Mouse (Mus musculus): ENCODE data around the gene Heg1. TPM values are rescaled to one million over a fixed set of nuclear protein-coding genes. Genes with fewer than 3 reads are reported as not detected.
A peak's percentile ranks its signal among the peaks of the same experiment; 100 is the strongest.

Gene Heg1
- polyA plus RNA-seq (2012; ENCODE audit: insufficient read depth, insufficient read length, missing spikeins): 23.0 and 34.7 TPM in 2 replicates

GRCm38 (mm10) chr16:33684162-33684702 is at the start of gene Heg1:
Gene Heg1, plus strand, starts transcription at chr16:33684370.
- Histone ChIP-seq H3K27ac (replicated peaks; ENCODE audit: low read depth, low read length) (peak within 1 kb of the TSS; percentile 100), H3K4me1 (ENCODE audit: control insufficient read depth, insufficient read depth, insufficient read length, low read length) (peaks cover 44% of the 10 kb centered on the region), H3K4me3 (ENCODE audit: insufficient read depth, low read depth, low read length) (peak within 1 kb of the TSS; percentile 100)

GRCm38 (mm10) chr16:33635836-33636595 is 48.2 kb upstream of the Heg1 start:
- no peak overlapping the region for H3K27ac ChIP-seq (replicated peaks; ENCODE audit: low read depth, low read length)

GRCm38 (mm10) chr16:33641779-33642178 is 42.4 kb upstream of the Heg1 start:
- Histone ChIP-seq H3K27ac (replicated peaks; ENCODE audit: low read depth, low read length) (no peak overlapping the region), H3K4me3 (ENCODE audit: insufficient read depth, low read depth, low read length) (no peak overlapping the region)

More at GRCm38 (mm10) chr16:33635836-33636595, 48.2 kb upstream of the Heg1 start:
- Histone ChIP-seq H3K4me3 (ENCODE audit: insufficient read depth, low read depth, low read length) (no peak overlapping the region), H3K4me1 (ENCODE audit: control insufficient read depth, insufficient read depth, insufficient read length, low read length) (no peaks in the 10 kb centered on the region)

DNA sequence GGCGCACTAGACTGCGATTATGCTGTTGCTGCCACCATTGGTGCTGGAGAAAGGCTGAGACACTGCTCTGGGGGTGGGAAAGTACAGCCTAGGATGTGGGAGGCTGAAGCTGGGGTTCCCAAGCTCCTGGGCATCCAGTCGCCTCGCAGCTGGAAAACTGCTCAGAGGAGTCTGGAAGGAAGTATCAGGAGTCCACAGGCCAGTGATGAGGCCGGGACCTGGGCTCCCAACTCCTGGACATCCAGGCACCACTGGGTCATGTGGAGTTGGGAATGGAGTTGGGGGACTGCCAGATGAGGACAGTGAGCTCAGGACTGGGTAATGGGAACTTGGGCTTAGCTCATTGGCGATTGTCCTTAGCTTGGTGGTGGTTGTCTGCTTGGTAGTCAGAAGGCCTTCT is 31.1 kb upstream of the Heg1 start:
- H3K4me3 ChIP-seq (ENCODE audit: insufficient read depth, low read depth, low read length): no peak overlapping the region
- no peak overlapping the region for H3K27ac ChIP-seq (replicated peaks; ENCODE audit: low read depth, low read length)
- H3K4me1 ChIP-seq (ENCODE audit: control insufficient read depth, insufficient read depth, insufficient read length, low read length): no peaks in the 10 kb centered on the region

More at GRCm38 (mm10) chr16:33641779-33642178, 42.4 kb upstream of the Heg1 start:
- H3K4me1 ChIP-seq (ENCODE audit: control insufficient read depth, insufficient read depth, insufficient read length, low read length): peaks cover 5% of the 10 kb centered on the region; the same call in 1 of the 2 replicates

DNA sequence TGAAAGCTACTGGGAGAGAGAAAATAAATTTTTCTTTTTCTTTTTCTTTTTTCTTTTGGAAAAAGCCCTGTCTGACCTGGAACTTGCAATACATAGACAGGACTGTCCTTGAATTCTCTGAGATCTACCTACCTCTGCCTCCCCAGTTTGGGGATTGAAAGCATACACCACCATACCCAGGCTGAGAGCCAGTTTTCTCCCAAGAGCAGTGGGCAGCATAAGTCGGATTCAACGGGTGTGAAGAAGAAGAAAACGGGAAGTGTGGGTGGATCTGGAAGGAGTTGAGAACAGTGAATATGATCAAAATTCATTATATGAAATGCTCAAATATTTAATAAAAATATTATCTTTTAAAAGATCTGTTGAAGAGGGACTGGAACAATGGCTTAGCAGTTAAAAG is 28.7 kb upstream of the Heg1 start:
- no peak overlapping the region for H3K4me3 ChIP-seq (ENCODE audit: insufficient read depth, low read depth, low read length)
- H3K27ac ChIP-seq (replicated peaks; ENCODE audit: low read depth, low read length): no peak overlapping the region
- H3K4me1 ChIP-seq (ENCODE audit: control insufficient read depth, insufficient read depth, insufficient read length, low read length): no peaks in the 10 kb centered on the region; the same call in 1 of the 2 replicates

- Histone ChIP-seq H3K27ac (replicated peaks; ENCODE audit: low read depth, low read length) (no peak overlapping the region), H3K4me1 (ENCODE audit: control insufficient read depth, insufficient read depth, insufficient read length, low read length) (no peaks in the 10 kb centered on the region; the same call in 1 of the 2 replicates), H3K4me3 (ENCODE audit: insufficient read depth, low read depth, low read length) (no peak overlapping the region)
Measured at GRCm38 (mm10) chr16:33657191-33657590, 27.0 kb upstream of the Heg1 start.

DNA sequence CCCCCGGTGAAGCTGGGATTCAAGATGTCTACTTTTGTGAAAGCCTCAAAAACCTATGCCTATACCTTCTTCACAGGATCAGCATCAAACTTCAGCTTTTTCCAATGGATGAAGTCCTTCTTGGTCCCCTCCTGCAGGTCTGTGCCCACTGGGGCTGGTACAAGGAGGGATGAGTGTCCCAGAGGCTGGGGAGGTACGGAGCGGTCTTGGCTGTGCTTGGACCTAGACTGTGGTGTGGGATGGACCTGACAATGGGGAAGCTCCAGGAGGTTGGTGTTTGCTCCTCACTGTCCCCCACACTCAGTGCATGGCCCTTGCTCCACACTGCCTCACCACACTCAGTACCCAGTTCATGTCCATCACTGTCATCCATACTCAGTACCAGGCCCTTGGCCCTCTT is 26.0 kb upstream of the Heg1 start:
- Histone ChIP-seq H3K4me3 (ENCODE audit: insufficient read depth, low read depth, low read length) (no peak overlapping the region), H3K27ac (replicated peaks; ENCODE audit: low read depth, low read length) (no peak overlapping the region), H3K4me1 (ENCODE audit: control insufficient read depth, insufficient read depth, insufficient read length, low read length) (no peaks in the 10 kb centered on the region; the same call in 1 of the 2 replicates)

GRCm38 (mm10) chr16:33659521-33659920 is 24.6 kb upstream of the Heg1 start:
- Histone ChIP-seq H3K4me1 (ENCODE audit: control insufficient read depth, insufficient read depth, insufficient read length, low read length) (no peaks in the 10 kb centered on the region; the same call in 1 of the 2 replicates), H3K27ac (replicated peaks; ENCODE audit: low read depth, low read length) (peak overlapping the region; percentile 42; the same call in 1 of the 2 replicates), H3K4me3 (ENCODE audit: insufficient read depth, low read depth, low read length) (no peak overlapping the region)

DNA sequence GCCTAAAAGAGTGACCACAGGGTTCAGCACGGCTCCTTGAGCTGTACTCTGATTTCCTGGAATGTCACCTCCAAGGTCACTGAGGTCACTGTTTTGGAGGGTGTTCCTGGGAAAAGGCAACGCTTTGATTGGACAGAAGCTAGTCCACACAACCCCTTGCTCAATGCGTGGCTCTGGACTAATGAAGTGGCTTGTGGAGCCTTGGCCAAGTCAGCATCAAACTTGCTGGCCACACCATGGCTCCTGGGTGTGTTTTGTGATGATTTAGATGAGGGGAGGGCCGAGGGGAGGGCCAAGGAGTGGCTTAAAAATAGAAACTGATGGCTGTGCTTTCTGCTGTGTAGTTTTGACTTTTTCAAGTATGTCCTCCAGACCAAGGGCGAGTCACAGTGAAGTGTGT is 24.0 kb upstream of the Heg1 start:
- Histone ChIP-seq H3K4me1 (ENCODE audit: control insufficient read depth, insufficient read depth, insufficient read length, low read length) (no peaks in the 10 kb centered on the region; the same call in 1 of the 2 replicates), H3K4me3 (ENCODE audit: insufficient read depth, low read depth, low read length) (no peak overlapping the region), H3K27ac (replicated peaks; ENCODE audit: low read depth, low read length) (peak overlapping the region; percentile 55; the same call in 1 of the 2 replicates)

GRCm38 (mm10) chr16:33662841-33663240 is 21.3 kb upstream of the Heg1 start:
- Histone ChIP-seq H3K4me3 (ENCODE audit: insufficient read depth, low read depth, low read length) (no peak overlapping the region), H3K27ac (replicated peaks; ENCODE audit: low read depth, low read length) (no peak overlapping the region), H3K4me1 (ENCODE audit: control insufficient read depth, insufficient read depth, insufficient read length, low read length) (no peaks in the 10 kb centered on the region; the same call in 1 of the 2 replicates)

DNA sequence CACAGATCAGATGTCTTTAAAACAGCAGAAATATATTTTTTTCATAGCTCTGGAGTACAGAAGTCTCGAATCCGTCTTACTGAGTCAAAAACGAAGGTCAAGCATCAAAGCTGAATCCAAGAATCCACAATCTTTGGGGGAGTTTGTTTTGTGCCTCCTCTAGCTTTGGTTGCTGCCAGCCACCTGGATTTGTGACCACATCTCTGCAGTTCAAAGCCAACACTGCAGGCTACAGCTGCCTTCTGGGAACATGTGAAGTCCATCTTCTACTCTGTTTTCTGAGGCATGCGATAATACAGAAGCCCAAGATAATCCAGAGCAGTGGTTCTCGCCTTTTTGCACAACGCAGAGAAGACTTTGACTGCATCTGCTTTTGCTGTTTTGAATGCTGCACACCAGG is 17.9 kb upstream of the Heg1 start:
- no peak overlapping the region for H3K4me3 ChIP-seq (ENCODE audit: insufficient read depth, low read depth, low read length)
- no peak overlapping the region for H3K27ac ChIP-seq (replicated peaks; ENCODE audit: low read depth, low read length)
- H3K4me1 ChIP-seq (ENCODE audit: control insufficient read depth, insufficient read depth, insufficient read length, low read length): no peaks in the 10 kb centered on the region; the same call in 1 of the 2 replicates

DNA sequence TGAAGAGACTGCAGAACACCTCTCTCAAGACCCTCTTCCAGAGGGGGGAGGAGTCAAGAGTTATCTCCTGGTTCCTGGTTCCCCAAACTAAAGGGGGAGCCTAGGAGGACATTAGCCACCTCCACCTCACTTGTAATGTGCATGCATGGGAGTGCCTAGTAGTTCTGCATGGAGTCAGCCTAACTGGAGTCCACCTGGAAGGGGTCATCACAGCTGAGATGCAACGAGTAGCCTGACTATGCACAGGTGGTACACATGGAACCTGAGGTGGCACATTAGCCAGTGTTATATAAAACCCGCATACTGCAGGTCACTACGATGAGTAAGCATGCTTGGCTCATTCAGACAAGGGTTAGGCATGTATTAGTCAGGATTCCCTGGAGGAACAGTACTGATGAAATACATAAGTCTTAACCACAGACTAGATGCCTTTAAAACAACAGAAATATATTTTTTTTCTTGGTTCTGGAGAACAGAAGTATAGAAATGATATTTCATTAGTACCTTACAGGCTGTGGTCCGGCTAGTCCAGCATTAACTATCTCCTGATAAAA is 17.1 kb upstream of the Heg1 start:
- H3K4me1 ChIP-seq (ENCODE audit: control insufficient read depth, insufficient read depth, insufficient read length, low read length): no peaks in the 10 kb centered on the region; the same call in 1 of the 2 replicates
- H3K27ac ChIP-seq (replicated peaks; ENCODE audit: low read depth, low read length): no peak overlapping the region
- H3K4me3 ChIP-seq (ENCODE audit: insufficient read depth, low read depth, low read length): no peak overlapping the region

DNA sequence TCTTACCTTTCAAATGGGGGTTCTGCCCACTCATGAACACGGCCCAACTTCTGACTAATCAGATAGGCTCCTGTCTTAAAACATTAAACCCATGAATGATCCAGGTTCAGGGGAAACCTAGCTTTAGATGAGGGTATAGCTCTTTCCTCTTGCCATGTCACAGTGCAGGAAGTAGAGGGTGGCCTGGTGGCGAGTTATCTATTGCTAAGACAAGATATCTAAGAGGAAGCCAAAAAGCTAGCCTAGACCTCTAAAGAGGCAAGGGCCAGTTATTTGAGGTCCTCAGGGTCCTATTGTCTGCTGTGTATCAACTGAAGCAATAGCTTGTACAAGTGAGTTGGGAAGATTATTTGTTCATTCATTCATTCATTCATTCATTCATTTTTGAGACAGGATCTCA is 15.7 kb upstream of the Heg1 start:
- Histone ChIP-seq H3K4me3 (ENCODE audit: insufficient read depth, low read depth, low read length) (no peak overlapping the region), H3K4me1 (ENCODE audit: control insufficient read depth, insufficient read depth, insufficient read length, low read length) (no peaks in the 10 kb centered on the region; the same call in 1 of the 2 replicates), H3K27ac (replicated peaks; ENCODE audit: low read depth, low read length) (no peak overlapping the region)

DNA sequence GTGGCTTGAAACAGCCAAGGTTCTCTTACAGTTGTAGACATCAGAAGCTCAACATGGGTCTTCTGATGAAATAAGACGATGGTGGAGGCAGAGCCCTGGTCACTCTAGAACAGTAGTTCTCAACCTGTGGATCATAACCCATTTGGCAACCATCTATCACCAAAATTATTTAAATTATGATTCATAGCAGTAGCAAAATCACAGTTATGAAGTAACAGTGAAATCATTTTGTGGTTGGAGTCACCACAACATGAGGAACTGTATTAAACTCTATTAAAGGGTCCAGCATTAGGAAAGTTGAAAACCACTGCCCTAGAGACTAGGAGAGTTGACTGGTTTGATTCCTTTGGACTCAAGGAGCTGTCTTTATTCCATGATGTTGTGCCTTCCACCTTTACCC is 15.1 kb upstream of the Heg1 start:
- Histone ChIP-seq H3K4me3 (ENCODE audit: insufficient read depth, low read depth, low read length) (no peak overlapping the region), H3K4me1 (ENCODE audit: control insufficient read depth, insufficient read depth, insufficient read length, low read length) (no peaks in the 10 kb centered on the region; the same call in 1 of the 2 replicates), H3K27ac (replicated peaks; ENCODE audit: low read depth, low read length) (no peak overlapping the region)

GRCm38 (mm10) chr16:33670340-33670739 is 13.8 kb upstream of the Heg1 start:
- H3K4me3 ChIP-seq (ENCODE audit: insufficient read depth, low read depth, low read length): no peak overlapping the region
- H3K4me1 ChIP-seq (ENCODE audit: control insufficient read depth, insufficient read depth, insufficient read length, low read length): peaks cover 4% of the 10 kb centered on the region
- H3K27ac ChIP-seq (replicated peaks; ENCODE audit: low read depth, low read length): peak overlapping the region; percentile 46; the same call in 1 of the 2 replicates

Data from brown adipose tissue, adult 24 weeks (tissue).